Mouse (Mus musculus) liver, embryonic 14.5 days (tissue): ENCODE data around the gene Hist1h2bk. TPM values are rescaled to one million over a fixed set of nuclear protein-coding genes. Genes with fewer than 3 reads are reported as not detected.
"Not testable (repeated sequence)": the region's sequence is repeated elsewhere in the genome, so short reads cannot be mapped to it uniquely, and the experiment has no call there.

ENCODE experiments used
- ATAC-seq: fragments of 200-750 bp; cut with Nextera tagmentation; 2 replicates; pipeline ENCODE4 v1.8.0; 2017; ENCODE audit warnings: moderate number of reproducible peaks, mild to moderate bottlenecking, moderate library complexity; ENCODE audit not compliant: insufficient read depth
- DNase-seq, 3 experiments: peaks; one replicate each; pipeline ENCODE4 v3.0.0-alpha.2; 2012 to 2013; ENCODE audit warnings: low read depth in 3 of 3, low spot score in 3 of 3
- H3K27ac ChIP-seq: fragments of 300-500 bp; sonication (generic); 2 replicates; pipeline ENCODE4 v1.5.1; 2014; ENCODE audit warnings: moderate library complexity, mild to moderate bottlenecking, control low read depth, inconsistent platforms
- H3K27me3 ChIP-seq: fragments of 300-500 bp; sonication (generic); 2 replicates; pipeline ENCODE4 v1.6.1; 2014; ENCODE audit warnings: mild to moderate bottlenecking, low read length, moderate library complexity; ENCODE audit not compliant: control insufficient read depth, insufficient read depth
- H3K36me3 ChIP-seq: fragments of 300-500 bp; sonication (generic); replicated peaks from 2 replicates; pipeline ENCODE4 v1.6.1; 2014; ENCODE audit warnings: low read depth; ENCODE audit not compliant: control insufficient read depth, insufficient read depth
- H3K4me1 ChIP-seq, 2 experiments: fragments of 200-500 bp in 1 of 2; fragments of 300-500 bp in 1 of 2; sonication (generic) in 1 of 2; replicated peaks; 2 replicates each; pipeline ENCODE4 v1.6.1; 2012 to 2014; ENCODE audit warnings: antibody characterized with exemption in 1 of 2, inconsistent platforms in 1 of 2, low read length in 1 of 2; ENCODE audit not compliant: control insufficient read depth in 2 of 2, insufficient read depth in 2 of 2
- H3K4me2 ChIP-seq: fragments of 300-500 bp; sonication (generic); 2 replicates; pipeline ENCODE4 v1.6.1; 2014; ENCODE audit warnings: low read depth, mild to moderate bottlenecking, control low read depth, moderate library complexity
- H3K4me3 ChIP-seq, 2 experiments: fragments of 200-500 bp in 1 of 2; fragments of 300-500 bp in 1 of 2; sonication (generic) in 1 of 2; 2 replicates each; pipeline ENCODE4 v1.5.1; 2012 to 2014; ENCODE audit warnings: low read depth in 2 of 2, low read length in 2 of 2, mild to moderate bottlenecking in 2 of 2, control low read depth in 1 of 2, inconsistent platforms in 1 of 2, moderate library complexity in 1 of 2; ENCODE audit not compliant: insufficient read depth in 1 of 2
- H3K9ac ChIP-seq: fragments of 300-500 bp; sonication (generic); replicated peaks from 2 replicates; pipeline ENCODE4 v1.6.1; 2014; ENCODE audit warnings: mild to moderate bottlenecking, control low read depth, moderate library complexity
- H3K9me3 ChIP-seq: fragments of 300-500 bp; sonication (generic); 2 replicates; pipeline ENCODE4 v1.6.1; 2016; ENCODE audit warnings: low read length, mixed read lengths; ENCODE audit not compliant: control insufficient read depth
- CTCF ChIP-seq: IDR thresholded peaks from 2 replicates; pipeline ENCODE4 v1.5.1; 2016; ENCODE audit warnings: antibody characterized with exemption, low read depth, control low read depth
- EP300 ChIP-seq: IDR thresholded peaks from 2 replicates; pipeline ENCODE4 v1.6.1; 2016; ENCODE audit warnings: antibody characterized with exemption, low read depth
- WGBS: fragments of 180-500 bp; shearing (Covaris S2); extraction: QIAGEN DNeasy Blood & Tissue Kit; methylation state at CpG from one replicate; pipeline ENCODE4 v1.1.7; 2014; ENCODE audit not compliant: insufficient replicate concordance; 5-methylcytosine and 5-hydroxymethylcytosine counted together
- polyA plus RNA-seq, 2 experiments: library from polyadenylated mRNA; depleted of rRNA in 1 of 2; stranded (reverse) in 1 of 2; unstranded in 1 of 2; fragments of >200 nt; fragmentation: Nextera tagmentation in 1 of 2; extraction: Ambion mirVana in 1 of 2; gene quantifications; 2 replicates each; pipeline versions ENCODE4 v1.2.1 to v1.2.3; 2012 to 2014

Gene Hist1h2bk
- polyA plus RNA-seq, 2 experiments, result 3.1 to 17.7 TPM

DNA sequence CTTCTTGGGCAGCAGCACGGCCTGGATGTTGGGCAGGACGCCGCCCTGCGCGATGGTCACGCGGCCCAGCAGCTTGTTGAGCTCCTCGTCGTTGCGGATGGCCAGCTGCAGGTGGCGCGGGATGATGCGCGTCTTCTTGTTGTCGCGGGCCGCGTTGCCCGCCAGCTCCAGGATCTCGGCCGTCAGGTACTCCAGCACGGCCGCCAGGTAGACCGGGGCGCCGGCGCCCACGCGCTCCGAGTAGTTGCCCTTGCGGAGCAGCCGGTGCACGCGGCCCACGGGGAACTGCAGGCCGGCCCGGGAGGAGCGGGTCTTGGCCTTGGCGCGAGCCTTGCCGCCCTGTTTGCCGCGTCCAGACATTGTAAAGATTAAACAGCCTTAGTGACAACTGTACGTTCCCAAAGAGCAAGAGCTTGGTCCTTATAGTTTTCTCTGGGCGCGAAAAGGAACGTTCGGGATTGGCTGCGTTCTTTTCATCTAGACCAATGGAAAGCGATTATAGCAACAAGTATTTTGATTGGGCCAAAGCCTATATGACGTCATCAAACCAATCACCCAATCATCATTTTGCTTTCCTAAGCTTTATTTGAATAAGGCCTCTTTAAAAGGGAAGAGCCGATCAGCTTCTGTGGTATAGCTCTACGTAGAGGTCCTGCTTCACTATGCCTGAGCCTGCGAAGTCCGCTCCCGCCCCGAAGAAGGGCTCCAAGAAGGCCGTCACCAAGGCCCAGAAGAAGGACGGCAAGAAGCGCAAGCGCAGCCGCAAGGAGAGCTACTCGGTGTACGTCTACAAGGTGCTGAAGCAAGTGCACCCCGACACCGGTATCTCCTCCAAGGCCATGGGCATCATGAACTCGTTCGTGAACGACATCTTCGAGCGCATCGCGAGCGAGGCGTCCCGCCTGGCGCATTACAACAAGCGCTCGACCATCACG is 7.2 kb downstream of the Hist1h2bk start, which contains the start of the genes Hist1h2ag and Hist1h2bj:
Gene Hist1h2ag (minus strand): TSS at position 377 of the 935 bp plus-strand sequence.
Gene Hist1h2bj (plus strand): TSS at position 647 of the 935 bp plus-strand sequence.
- H3K9ac ChIP-seq, result peak within 1 kb of the TSS; percentile 98
- H3K9me3 ChIP-seq, H3K27me3 ChIP-seq, H3K36me3 ChIP-seq: not testable (repeated sequence)
- peak; percentile 76 for ATAC-seq
- peak within 1 kb of the TSS; percentile 67 to 80 for H3K4me3 ChIP-seq
- TF ChIP-seq EP300, result peak; percentile 73; the same call in 1 of the 2 replicates
- H3K4me2 ChIP-seq, result peak within 1 kb of the TSS; percentile 80
- WGBS, result under 1% methylated on average over 35 of the region's 80 CpGs
- H3K4me1 ChIP-seq, result peaks cover 18 to 31% of the 10 kb centered on the region in 2 experiments
- DNase-seq, result peak; percentile 99
- peak within 1 kb of the TSS; percentile 100 for H3K27ac ChIP-seq

DNA sequence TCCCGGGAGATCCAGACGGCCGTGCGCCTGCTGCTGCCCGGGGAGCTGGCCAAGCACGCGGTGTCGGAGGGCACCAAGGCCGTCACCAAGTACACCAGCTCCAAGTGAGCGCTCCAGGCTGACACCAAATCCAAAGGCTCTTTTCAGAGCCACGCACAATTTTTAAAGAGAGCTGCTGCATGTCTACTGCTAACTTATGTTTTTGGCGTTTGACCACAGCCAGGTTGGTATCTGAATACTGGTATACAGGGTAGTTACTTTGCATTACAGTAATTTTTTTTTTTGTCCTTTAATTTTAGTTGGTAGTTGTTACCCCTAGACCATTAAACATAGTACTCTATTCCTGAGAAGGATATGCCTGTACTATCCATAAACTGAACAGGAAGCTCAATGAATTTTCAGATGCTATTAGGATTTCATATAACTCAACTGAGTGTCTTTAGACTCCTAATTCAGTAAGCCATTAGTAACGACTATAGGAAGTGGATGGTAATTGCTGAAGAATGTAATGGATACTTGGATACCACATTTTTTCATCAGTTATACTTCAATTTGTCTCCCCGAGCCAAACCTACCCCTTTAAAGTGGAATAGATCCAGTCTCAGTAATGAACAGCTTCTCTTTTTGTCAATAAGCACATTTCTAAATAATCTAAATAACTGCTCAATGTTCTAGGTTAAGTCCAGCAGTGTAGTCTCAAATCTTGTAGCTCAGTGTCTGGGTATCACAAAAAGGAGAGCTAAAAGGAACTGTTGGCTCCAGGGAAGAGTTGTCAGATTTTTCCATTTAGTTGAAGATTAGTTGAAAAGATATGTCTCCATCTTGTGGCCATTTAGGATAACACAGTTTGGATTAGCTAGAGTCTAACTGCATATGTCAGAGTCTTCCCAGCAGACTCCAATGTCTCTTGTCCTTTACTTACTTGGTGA is 8.1 kb downstream of the Hist1h2bk start:
- Histone ChIP-seq H3K4me1 (peaks cover 16 to 28% of the 10 kb centered on the region in 2 experiments), H3K4me3 (peak overlapping the region; percentile 51 to 57), H3K4me2 (peak overlapping the region; percentile 80), H3K27ac (peak overlapping the region; percentile 97), H3K36me3 (no peaks in the 10 kb centered on the region), H3K9ac (peak overlapping the region; percentile 81), H3K9me3 (no peaks in the 10 kb centered on the region), H3K27me3 (no peaks in the 10 kb centered on the region)
- peak; percentile 12 for ATAC-seq
- DNase-seq, result peak in 2 of 3 experiments; percentile 71 to 83
- under 1% methylated on average over 9 of the region's 14 CpGs for WGBS
- TF ChIP-seq CTCF, result peak; percentile 65
- no peak; the same call in 1 of the 2 replicates for TF ChIP-seq EP300

DNA sequence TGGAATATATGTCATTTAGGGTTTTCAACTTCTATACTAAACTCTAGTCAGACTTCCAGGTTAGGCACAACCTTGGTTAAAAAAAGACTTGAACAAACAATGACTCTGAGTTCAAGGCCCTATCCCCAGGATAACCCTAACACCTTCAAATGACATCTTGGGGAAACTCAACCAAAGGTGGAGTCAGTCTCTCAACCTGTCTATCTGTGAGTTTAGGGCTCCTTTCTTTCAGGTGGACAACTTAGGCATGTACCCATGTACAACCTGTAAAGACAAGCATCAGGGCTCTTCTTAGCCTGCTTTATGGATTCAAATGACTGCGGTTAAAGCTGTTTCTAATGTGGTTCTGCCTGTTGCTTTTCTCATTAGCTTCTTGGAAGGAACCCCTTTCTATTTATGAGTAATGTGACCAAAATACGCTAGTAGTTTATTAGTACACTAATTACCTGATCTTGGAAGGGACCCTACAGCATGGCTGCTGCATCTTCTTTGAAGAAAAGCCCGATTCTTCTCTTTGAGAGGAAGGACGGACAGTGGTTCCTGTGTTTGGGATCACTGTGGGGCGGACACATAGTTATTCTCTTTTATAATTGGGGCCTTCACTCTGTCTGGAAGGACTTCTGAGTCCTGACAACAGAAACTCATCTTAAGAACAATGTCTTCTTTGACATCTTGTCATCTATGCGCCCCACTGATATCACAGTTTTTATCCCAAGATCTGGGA is 8.9 kb downstream of the Hist1h2bk start:
- TF ChIP-seq CTCF (no peak), EP300 (no peak)
- peak overlapping the region; percentile 97 for H3K27ac ChIP-seq
- H3K27me3 ChIP-seq, result no peaks in the 10 kb centered on the region
- no peaks in the 10 kb centered on the region for H3K36me3 ChIP-seq
- H3K4me3 ChIP-seq, result peak overlapping the region; percentile 43 to 57
- no peak for ATAC-seq
- H3K4me1 ChIP-seq, result peaks cover 15 to 32% of the 10 kb centered on the region in 2 experiments
- DNase-seq, result no peak
- H3K4me2 ChIP-seq, result peak overlapping the region; percentile 80
- H3K9me3 ChIP-seq, result no peaks in the 10 kb centered on the region
- H3K9ac ChIP-seq, result peak overlapping the region; percentile 81
- 82% methylated on average over 6 of the region's 6 CpGs for WGBS

DNA sequence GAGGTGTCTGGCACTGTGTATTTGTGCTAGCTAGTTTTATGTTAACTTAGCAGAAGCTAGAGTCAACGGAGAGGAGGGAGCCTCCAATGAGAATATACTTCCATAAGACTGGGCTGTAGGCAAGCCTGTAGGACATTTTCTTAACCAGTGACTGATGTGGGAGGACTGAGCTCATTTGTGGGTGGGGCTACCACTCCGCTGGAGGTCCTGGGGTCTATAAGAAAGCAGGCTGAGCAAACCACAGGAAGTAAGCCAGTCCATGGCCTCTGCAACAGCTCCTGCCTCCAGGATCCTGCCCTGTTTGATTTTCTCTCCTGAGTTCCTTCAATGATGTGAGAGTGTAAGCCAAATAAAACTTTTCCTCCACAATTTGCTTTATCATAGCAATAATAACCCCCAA is 9.6 kb downstream of the Hist1h2bk start:
- WGBS, result 22% methylated on average over 2 of the region's 2 CpGs
- Histone ChIP-seq H3K9ac (peak overlapping the region; percentile 81), H3K9me3 (no peaks in the 10 kb centered on the region), H3K4me2 (peak overlapping the region; percentile 80), H3K27me3 (no peaks in the 10 kb centered on the region), H3K4me3 (no peak overlapping the region), H3K36me3 (no peaks in the 10 kb centered on the region), H3K27ac (peak overlapping the region; percentile 97), H3K4me1 (peaks cover 11 to 34% of the 10 kb centered on the region in 2 experiments)
- no peak for DNase-seq
- no peak for TF ChIP-seq EP300
- no peak for TF ChIP-seq CTCF
- ATAC-seq, result no peak
